Mouse (Mus musculus): ENCODE data around the gene B3galt4. TPM values are rescaled to one million over a fixed set of nuclear protein-coding genes. Genes with fewer than 3 reads are reported as not detected.

Gene B3galt4
- polyA plus RNA-seq, 1 experiment = not detected

DNA sequence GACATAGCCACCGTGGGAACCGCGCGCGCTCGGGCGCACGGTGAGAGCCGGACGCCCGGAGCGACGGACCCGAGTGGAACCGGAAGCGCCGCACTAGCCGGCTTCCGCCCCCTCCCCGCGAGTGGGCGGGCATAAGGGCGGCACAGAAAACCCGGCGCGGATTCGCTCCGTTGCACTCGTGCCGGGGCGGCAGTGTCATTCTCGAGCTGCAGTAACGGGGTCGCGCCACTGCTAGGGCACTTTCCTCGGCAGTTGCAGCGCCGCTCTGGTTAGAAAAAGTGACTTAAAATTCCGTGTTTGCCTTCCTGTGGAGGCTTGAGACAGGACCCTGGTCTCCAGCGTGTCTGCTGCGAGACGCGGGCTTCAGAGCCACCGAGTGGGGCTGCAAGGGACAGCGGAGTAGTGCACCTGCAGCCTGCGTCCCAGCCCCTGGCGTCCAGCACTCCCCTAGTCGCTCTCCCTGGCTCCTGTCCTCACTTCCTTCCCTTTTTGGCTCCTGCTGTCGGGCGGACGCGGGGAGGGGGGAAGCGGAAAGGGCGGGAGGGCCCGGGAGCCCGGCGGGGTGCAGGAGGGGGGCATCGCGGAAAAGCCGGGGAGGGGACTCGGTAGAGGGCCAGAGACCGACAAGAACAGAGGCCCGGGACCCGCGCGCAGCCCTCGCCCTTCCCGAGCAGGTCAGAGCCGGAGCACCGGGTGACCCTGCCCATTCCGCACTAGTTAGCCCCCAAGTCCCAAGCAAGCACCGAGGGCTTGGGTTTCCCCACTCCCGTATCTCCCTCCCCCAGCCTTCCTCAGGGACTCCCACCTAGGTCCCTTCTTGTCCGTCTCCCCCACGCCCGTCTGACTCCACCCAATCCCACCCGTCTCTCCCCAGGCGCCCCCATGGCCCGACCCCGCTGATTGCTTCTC lies 21.7 kb downstream of the B3galt4 start, which contains the start of gene Rgl2:
Gene Rgl2, plus strand, starts transcription at position 173 of the 909 bp plus-strand sequence.
- Histone ChIP-seq H3K4me3 (ENCODE audit: insufficient read depth, low read depth, low read length) (peak within 1 kb of the TSS; percentile 77), H3K4me1 (ENCODE audit: control insufficient read depth, insufficient read depth, low read length) (peaks cover 12% of the 10 kb centered on the region), H3K27ac (ENCODE audit: insufficient read depth, low read depth, low read length) (peak within 1 kb of the TSS; percentile 73)
- TF ChIP-seq POLR2A (IDR thresholded peaks at IDR 0.05; ENCODE audit: insufficient read depth, low read depth, low read length) (no peak; the same call in 1 of the 2 replicates), CTCF (IDR thresholded peaks at IDR 0.05; ENCODE audit: insufficient read depth, low read depth, low read length) (peak; percentile 56; the same call in 1 of the 2 replicates)
- WGBS = under 1% methylated on average over 80 of the region's 80 CpGs

DNA sequence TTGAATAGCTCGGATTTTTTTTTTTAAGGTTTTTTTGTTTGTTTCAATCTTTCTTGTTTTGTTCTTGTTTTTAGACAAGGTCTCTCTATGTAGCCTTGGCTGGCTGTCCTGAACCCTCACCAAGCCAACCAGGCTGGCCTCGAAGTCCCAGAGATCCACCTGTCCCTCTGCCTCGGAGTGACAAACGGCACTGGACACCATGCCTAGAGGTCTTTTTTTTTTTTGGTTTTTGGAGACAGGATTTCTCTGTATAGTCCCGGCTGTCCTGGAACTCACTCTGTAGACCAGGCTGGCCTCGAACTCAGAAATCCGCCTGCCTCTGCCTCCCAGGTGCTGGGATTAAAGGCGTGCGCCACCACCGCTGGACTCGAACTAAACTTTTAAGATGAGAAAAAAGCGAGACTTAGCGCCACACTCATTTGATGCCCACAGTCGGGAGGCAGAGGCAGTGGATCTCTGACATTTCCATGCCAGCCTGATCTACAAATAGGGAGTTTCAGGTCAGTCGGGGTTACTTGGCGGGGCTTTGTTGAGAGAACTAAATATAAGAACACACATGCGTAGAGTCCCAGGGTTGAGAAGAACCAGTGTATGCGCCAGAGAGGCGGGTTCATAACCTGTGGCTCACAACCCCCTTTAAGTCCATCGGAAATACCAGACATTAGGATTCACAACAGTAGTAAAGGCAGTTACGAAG lies 22.9 kb downstream of the B3galt4 start:
- WGBS = 55% methylated on average over 21 of the region's 21 CpGs
- Histone ChIP-seq H3K4me1 (ENCODE audit: control insufficient read depth, insufficient read depth, low read length) (peaks cover 12% of the 10 kb centered on the region), H3K4me3 (ENCODE audit: insufficient read depth, low read depth, low read length) (peak overlapping the region; percentile 77; the same call in 1 of the 2 replicates), H3K27ac (ENCODE audit: insufficient read depth, low read depth, low read length) (no peak overlapping the region)
- TF ChIP-seq POLR2A (IDR thresholded peaks at IDR 0.05; ENCODE audit: insufficient read depth, low read depth, low read length) = no peak
- no peak for TF ChIP-seq CTCF (IDR thresholded peaks at IDR 0.05; ENCODE audit: insufficient read depth, low read depth, low read length)

DNA sequence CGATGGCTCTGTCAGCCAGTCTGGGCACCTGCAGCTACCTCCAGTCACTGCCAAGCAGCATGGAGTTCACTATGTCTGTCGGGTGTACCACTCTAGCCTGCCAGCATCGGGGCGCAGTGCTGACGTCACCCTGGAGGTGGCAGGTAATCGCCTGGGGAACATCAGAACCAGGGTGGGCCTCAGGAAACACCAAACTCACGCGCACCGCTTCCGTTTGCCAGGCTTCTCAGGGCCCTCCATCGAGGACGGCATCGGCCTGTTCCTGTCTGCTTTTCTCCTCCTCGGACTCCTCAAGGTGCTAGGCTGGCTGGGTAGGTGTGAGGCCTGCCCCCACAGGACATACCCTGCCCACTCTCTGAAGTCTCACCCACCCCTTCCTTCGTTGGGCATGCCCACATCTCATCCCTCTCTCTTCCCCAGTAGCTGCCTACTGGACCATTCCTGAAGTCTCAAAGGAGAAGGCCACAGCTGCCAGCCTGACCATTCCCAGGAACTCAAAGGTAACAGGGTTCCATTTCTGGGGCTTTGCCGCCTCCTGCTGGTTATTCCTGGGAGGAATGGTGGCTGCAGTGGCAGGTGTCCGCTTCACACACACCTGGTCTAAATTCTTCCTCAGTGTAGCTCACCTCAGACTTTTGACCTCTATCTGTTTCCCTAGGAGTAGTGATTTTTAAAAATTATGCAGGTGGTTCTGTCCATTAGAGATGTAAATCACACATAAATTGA lies 24.9 kb downstream of the B3galt4 start:
- 77% methylated on average over 17 of the region's 17 CpGs for WGBS
- TF ChIP-seq CTCF (IDR thresholded peaks at IDR 0.05; ENCODE audit: insufficient read depth, low read depth, low read length) (no peak), POLR2A (IDR thresholded peaks at IDR 0.05; ENCODE audit: insufficient read depth, low read depth, low read length) (no peak)
- H3K4me1 ChIP-seq (ENCODE audit: control insufficient read depth, insufficient read depth, low read length) = peaks cover 9% of the 10 kb centered on the region

DNA sequence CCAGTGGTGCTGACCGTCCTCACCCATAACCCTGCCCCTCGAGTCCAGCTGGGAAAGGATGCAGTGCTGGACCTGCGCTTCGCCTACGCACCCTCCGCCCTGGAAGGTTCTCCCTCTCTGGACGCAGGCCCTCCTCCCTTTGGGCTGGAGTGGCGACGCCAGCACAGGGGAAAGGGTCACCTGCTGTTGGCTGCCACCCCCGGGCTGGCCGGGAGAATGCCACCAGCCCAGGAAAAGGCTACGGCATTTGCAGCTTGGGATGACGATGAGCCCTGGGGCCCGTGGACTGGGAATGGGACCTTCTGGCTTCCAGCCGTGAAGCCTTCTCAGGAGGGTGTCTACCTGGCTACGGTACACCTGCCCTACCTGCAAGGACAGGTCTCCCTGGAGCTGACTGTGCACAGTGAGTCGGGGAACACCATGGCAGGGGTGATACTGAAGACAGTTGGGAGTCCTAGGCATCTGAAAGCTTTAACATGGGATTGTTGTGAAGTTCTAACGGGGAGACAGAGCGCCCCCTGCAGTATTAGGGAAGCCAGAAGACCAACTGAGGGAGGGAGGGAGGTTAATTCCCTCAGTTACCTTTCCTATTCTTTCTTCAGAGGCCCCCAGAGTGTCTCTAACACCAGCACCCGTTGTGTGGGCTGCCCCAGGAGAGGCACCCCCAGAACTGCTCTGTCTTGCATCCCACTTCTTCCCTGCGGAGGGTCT lies 25.7 kb downstream of the B3galt4 start:
- TF ChIP-seq POLR2A (IDR thresholded peaks at IDR 0.05; ENCODE audit: insufficient read depth, low read depth, low read length) = no peak
- no peak for TF ChIP-seq CTCF (IDR thresholded peaks at IDR 0.05; ENCODE audit: insufficient read depth, low read depth, low read length)
- 83% methylated on average over 21 of the region's 21 CpGs for WGBS
- no peak overlapping the region for H3K4me3 ChIP-seq (ENCODE audit: insufficient read depth, low read depth, low read length)
- H3K4me1 ChIP-seq (ENCODE audit: control insufficient read depth, insufficient read depth, low read length) = peaks cover 8% of the 10 kb centered on the region
- no peak overlapping the region for H3K27ac ChIP-seq (ENCODE audit: insufficient read depth, low read depth, low read length)

More for the DNA sequence above, 24.9 kb downstream of the B3galt4 start:
- Histone ChIP-seq H3K27ac (ENCODE audit: insufficient read depth, low read depth, low read length) (no peak overlapping the region), H3K4me3 (ENCODE audit: insufficient read depth, low read depth, low read length) (no peak overlapping the region)

DNA sequence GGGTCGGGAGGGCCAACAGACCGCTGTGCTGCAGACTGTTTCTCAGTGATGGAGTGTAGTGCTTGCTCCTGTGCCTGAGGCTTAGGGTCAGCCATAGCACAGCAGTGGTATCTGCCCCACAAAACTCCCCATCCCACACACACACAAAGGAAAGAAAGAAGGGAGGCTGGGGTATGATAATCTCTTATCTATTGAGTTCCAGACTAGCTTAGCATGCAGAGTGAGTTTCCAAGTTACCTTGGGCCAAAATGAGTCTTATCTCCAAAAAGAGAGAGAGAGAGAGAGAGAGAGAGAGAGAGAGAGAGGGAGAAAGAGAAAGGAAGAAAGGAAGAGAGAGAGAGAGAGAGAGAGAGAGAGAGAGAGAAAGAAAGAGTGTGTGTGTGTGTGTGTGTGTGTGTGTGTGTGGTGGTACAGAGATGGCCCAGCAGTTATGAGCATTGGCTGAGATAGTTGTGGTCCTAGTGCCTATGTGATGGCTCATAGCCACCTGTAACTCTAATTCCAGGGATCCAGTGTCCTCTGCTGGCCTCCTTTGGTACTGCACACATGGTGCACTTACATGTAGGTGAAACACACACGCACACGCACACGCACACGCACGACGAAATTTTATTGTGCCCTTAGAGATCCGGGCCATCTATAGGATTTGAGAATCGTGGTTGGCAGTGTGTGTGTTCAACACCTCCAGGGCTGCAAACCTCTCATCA lies 26.6 kb downstream of the B3galt4 start:
- TF ChIP-seq CTCF (IDR thresholded peaks at IDR 0.05; ENCODE audit: insufficient read depth, low read depth, low read length) (no peak), POLR2A (IDR thresholded peaks at IDR 0.05; ENCODE audit: insufficient read depth, low read depth, low read length) (no peak)
- WGBS = 83% methylated on average over 10 of the region's 10 CpGs
- no peak overlapping the region for H3K4me3 ChIP-seq (ENCODE audit: insufficient read depth, low read depth, low read length)
- no peak overlapping the region for H3K27ac ChIP-seq (ENCODE audit: insufficient read depth, low read depth, low read length)
- peaks cover 15% of the 10 kb centered on the region for H3K4me1 ChIP-seq (ENCODE audit: control insufficient read depth, insufficient read depth, low read length)

DNA sequence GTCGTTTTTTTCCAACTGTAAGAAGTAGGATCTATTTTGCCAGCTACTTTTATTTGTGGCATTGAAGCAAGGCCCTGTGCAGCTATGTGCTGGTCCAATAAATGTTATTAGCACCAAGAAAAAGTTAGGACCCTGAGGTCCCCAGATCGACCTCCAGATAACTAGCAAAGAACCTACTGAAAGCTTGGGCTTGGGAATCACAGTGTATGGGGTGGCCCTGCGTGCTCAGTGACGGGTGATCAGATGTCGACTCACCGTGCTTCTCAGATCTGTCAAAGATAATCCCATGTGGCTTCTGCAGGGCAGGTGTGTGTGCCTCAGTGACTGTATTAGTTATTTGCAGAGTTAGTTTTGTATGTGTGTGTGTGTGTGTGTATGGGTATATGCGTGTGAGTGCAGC lies 29.9 kb downstream of the B3galt4 start:
- 87% methylated on average over 7 of the region's 7 CpGs for WGBS
- Histone ChIP-seq H3K27ac (ENCODE audit: insufficient read depth, low read depth, low read length) (no peak overlapping the region), H3K4me1 (ENCODE audit: control insufficient read depth, insufficient read depth, low read length) (peaks cover 30% of the 10 kb centered on the region), H3K4me3 (ENCODE audit: insufficient read depth, low read depth, low read length) (no peak overlapping the region)
- no peak for TF ChIP-seq POLR2A (IDR thresholded peaks at IDR 0.05; ENCODE audit: insufficient read depth, low read depth, low read length)
- no peak for TF ChIP-seq CTCF (IDR thresholded peaks at IDR 0.05; ENCODE audit: insufficient read depth, low read depth, low read length)

DNA sequence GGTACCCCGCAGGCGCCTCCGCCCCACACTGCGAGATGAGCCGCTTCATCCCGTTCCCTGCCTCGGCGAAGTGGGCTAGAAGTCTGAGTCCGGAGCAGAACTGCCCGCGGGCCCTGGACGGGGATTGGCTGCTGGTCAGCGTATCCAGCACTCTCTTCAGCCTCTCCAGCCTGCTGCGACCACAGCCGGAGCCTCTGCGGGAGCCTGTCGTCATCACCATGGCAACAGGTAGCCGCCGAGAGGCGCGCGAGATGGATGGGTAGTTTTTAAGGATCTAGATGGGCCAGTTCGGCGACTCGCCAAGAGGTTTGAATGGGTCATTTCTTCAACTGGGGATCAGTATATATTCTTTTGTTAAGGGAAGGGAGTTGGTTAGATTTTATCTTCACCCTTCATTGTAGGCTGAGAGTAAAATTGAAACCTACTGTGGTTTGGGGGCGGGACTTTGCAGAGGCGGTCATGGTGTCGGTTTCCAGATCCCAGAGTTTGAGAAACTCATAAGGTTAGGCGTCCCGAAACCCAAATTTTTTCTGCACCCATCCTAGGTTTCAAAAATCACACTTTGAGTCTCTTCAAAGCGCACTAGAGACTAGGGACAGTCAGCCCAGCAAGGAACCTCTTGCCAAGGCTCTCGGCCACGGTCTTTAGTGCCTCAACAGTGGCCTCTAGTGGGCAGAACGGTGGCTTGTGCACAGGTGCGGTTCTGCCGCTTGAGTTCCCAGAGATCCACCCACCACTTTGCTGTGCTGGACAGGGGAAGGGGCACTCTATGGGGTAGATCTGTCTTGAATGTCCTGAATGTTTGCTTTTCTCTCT lies 30.8 kb downstream of the B3galt4 start:
- H3K4me1 ChIP-seq (ENCODE audit: control insufficient read depth, insufficient read depth, low read length) = peaks cover 30% of the 10 kb centered on the region
- WGBS = 1% methylated on average over 36 of the region's 36 CpGs
- peak; percentile 79 for TF ChIP-seq CTCF (IDR thresholded peaks at IDR 0.05; ENCODE audit: insufficient read depth, low read depth, low read length)
- TF ChIP-seq POLR2A (IDR thresholded peaks at IDR 0.05; ENCODE audit: insufficient read depth, low read depth, low read length) = no peak
- 0 out of 2 replicates have a peak overlapping the region, but pooled peaks have one; percentile 12 for H3K27ac ChIP-seq (ENCODE audit: insufficient read depth, low read depth, low read length)
- peak overlapping the region; percentile 59 for H3K4me3 ChIP-seq (ENCODE audit: insufficient read depth, low read depth, low read length)

All from olfactory bulb, adult 2 months (tissue).